Mouse (Mus musculus) lung, adult 2 months (tissue): Measurements from ENCODE around the gene Ctcfl.

Experiments
- CTCF ChIP-seq: fragments of 200-500 bp; IDR thresholded peaks from 2 replicates; pipeline ENCODE4 v1.5.1; 2011; ENCODE audit warnings: mild to moderate bottlenecking, low read length, control low read depth; ENCODE audit not compliant: insufficient read depth
- POLR2A ChIP-seq: fragments of 200-500 bp; IDR thresholded peaks from 2 replicates; pipeline ENCODE4 v1.6.1; 2011; ENCODE audit warnings: low read depth, mild to moderate bottlenecking, control low read depth, low read length, borderline replicate concordance; ENCODE audit errors: extremely low read depth

- no peak for TF ChIP-seq POLR2A
- peak; percentile 88 for TF ChIP-seq CTCF
Observed at GRCm38 (mm10) chr2:173080785-173081241, 38.5 kb downstream of the Ctcfl start.
